Comparison of ENCODE assay signal across 9 mouse cellular contexts in genomic region chr3:107917783-107918408, GRCm38 (mm10). TPM values are rescaled to one million over a fixed set of nuclear protein-coding genes. Genes with fewer than 3 reads are reported as not detected.
A peak's percentile ranks its signal among the peaks of the same experiment; 100 is the strongest.
DNase-seq lines count a peak whose midpoint lies in the region; ATAC-seq lines count a peak whose summit lies in the region.
"Had no signal": no experiment of that assay in that cellular context is flagged by ENCODE, and none has a peak within 500 bp of the region (broad histone marks: within the 10 kb centered on the region; RNA-seq: fewer than 3 reads in every experiment).

No protein-coding gene starts in this region.

- intact Hi-C loops in left cerebral cortex, postnatal 4 days (cut with DNase I) = loop anchor here (2.0 kb wide), 1 partner anchor 51 kb away; no protein-coding TSS in a partner anchor

- DNase-seq in urinary bladder, adult 18-20 months (ENCODE audit: low spot score in 2 of 2) = peak; percentile 19 to 24
- no peak for DNase-seq in urinary bladder, adult 2 months (ENCODE audit: low spot score)
- peak; percentile 78 for DNase-seq in brain, adult 2 months (ENCODE audit: low read depth, low spot score)
- peak; percentile 39 for DNase-seq in fibroblast of lung, adult 2 months (ENCODE audit: low read depth)
- peak; percentile 79 for DNase-seq in induced T-regulatory cell, adult 2 months (ENCODE audit: low read depth)
- DNase-seq in left cerebral cortex, postnatal 4 days = peak; percentile 52
- DNase-seq in naive thymus-derived CD4-positive, alpha-beta T cell, adult 2 months (ENCODE audit: low read depth) = peak; percentile 63

- ATAC-seq in erythroid progenitor cell, adult 5-6 weeks (replicated peaks; ENCODE audit: low FRiP score, poor library complexity, severe bottlenecking) = no peak; the same call in 1 of the 2 replicates

RNA-seq across cellular contexts. Expression of gene Gstm7, which starts 13.7 kb away (rescaled TPM):
- 2.7 and 5.1 TPM in 2 replicates for polyA plus RNA-seq in urinary bladder, adult 2 months (2012; rRNA removed)
- total RNA-seq in left cerebral cortex, postnatal 4 days (2021) = 10 to 100 TPM; 29.3 to 29.7 TPM
- not detected in 2 replicates for total RNA-seq in erythroid progenitor cell, adult 5-6 weeks (2015; ENCODE audit: low replicate concordance)
- not detected in 2 replicates for total RNA-seq in erythroid progenitor cell, adult 5-6 weeks (2017; ENCODE audit: low replicate concordance)

RNA-seq across cellular contexts. Expression of gene Gstm5, which starts 22.3 kb away (rescaled TPM):
- 59.8 and 62.7 TPM in 2 replicates for polyA plus RNA-seq in urinary bladder, adult 2 months (2012; rRNA removed)
- total RNA-seq in left cerebral cortex, postnatal 4 days (2021) = 10 to 100 TPM; 80.6 to 81.3 TPM
- 49.4 and 80.1 TPM in 2 replicates for total RNA-seq in erythroid progenitor cell, adult 5-6 weeks (2015; ENCODE audit: low replicate concordance)
- total RNA-seq in erythroid progenitor cell, adult 5-6 weeks (2017; ENCODE audit: low replicate concordance) = 50.7 and 54.8 TPM in 2 replicates

RNA-seq across cellular contexts. Expression of gene Gstm6, which starts 25.7 kb away (rescaled TPM):
- 2.1 and 2.3 TPM in 2 replicates for polyA plus RNA-seq in urinary bladder, adult 2 months (2012; rRNA removed)
- total RNA-seq in left cerebral cortex, postnatal 4 days (2021) = 1 to 10 TPM; 4.9 to 5.3 TPM
- not detected in 2 replicates for total RNA-seq in erythroid progenitor cell, adult 5-6 weeks (2015; ENCODE audit: low replicate concordance)
- total RNA-seq in erythroid progenitor cell, adult 5-6 weeks (2017; ENCODE audit: low replicate concordance) = not detected in 2 replicates

RNA-seq across cellular contexts. Expression of gene Eps8l3, which starts 40.9 kb away (rescaled TPM):
- not detected in 2 replicates for polyA plus RNA-seq in urinary bladder, adult 2 months (2012; rRNA removed)
- total RNA-seq in left cerebral cortex, postnatal 4 days (2021) = not detected
- not detected in 2 replicates for total RNA-seq in erythroid progenitor cell, adult 5-6 weeks (2015; ENCODE audit: low replicate concordance)
- not detected in 2 replicates for total RNA-seq in erythroid progenitor cell, adult 5-6 weeks (2017; ENCODE audit: low replicate concordance)
- total RNA-seq: gastrocnemius, adult 8-10 months had no signal

RNA-seq across cellular contexts. Expression of gene Gstm3, which starts 51.2 kb away (rescaled TPM):
- 0.45 and 0.75 TPM in 2 replicates for polyA plus RNA-seq in urinary bladder, adult 2 months (2012; rRNA removed)
- not detected for total RNA-seq in left cerebral cortex, postnatal 4 days (2021)
- not detected in 2 replicates for total RNA-seq in erythroid progenitor cell, adult 5-6 weeks (2015; ENCODE audit: low replicate concordance)
- total RNA-seq in erythroid progenitor cell, adult 5-6 weeks (2017; ENCODE audit: low replicate concordance) = not detected in 2 replicates
- total RNA-seq: gastrocnemius, adult 8-10 months had no signal

Comparison
In these comparisons a context has a peak if more than half of its experiments do, and no peak if none do; other contexts are left out.
1. RNA of gene Gstm7, which starts 13.7 kb away (total RNA-seq): 29.3 to 29.7 TPM in left cerebral cortex, postnatal 4 days; not detected in erythroid progenitor cell, adult 5-6 weeks; every median in the first group is over 10 times any median in the second.
2. RNA of gene Gstm6, which starts 25.7 kb away (total RNA-seq): 4.9 to 5.3 TPM in left cerebral cortex, postnatal 4 days; not detected in erythroid progenitor cell, adult 5-6 weeks; every median in the first group is over 4 times any median in the second.